Mouse (Mus musculus) forebrain, embryonic 16.5 days (tissue): ENCODE results near the gene Traf2. TPM values are rescaled to one million over a fixed set of nuclear protein-coding genes. Genes with fewer than 3 reads are reported as not detected.
A peak's percentile ranks its signal among the peaks of the same experiment; 100 is the strongest.

ENCODE experiments used
- ATAC-seq: fragments of 200-750 bp; cut with Nextera tagmentation; 2 replicates; pipeline ENCODE4 v1.8.0; 2017; ENCODE audit warnings: mild to moderate bottlenecking, moderate library complexity
- H3K27ac ChIP-seq: fragments of 300-500 bp; sonication (generic); 2 replicates; pipeline ENCODE4 v1.5.1; 2014; ENCODE audit warnings: low read length, control low read depth
- H3K27me3 ChIP-seq: fragments of 300-500 bp; sonication (generic); replicated peaks from 2 replicates; pipeline ENCODE4 v1.6.1; 2014; ENCODE audit warnings: low read length; ENCODE audit not compliant: control insufficient read depth, insufficient read depth
- H3K36me3 ChIP-seq: fragments of 300-500 bp; sonication (generic); 2 replicates; pipeline ENCODE4 v1.6.1; 2014; ENCODE audit not compliant: control insufficient read depth, insufficient read depth
- H3K4me1 ChIP-seq: fragments of 300-500 bp; sonication (generic); replicated peaks from 2 replicates; pipeline ENCODE4 v1.6.1; 2014; ENCODE audit warnings: low read length; ENCODE audit not compliant: control insufficient read depth, insufficient read depth
- H3K4me2 ChIP-seq: fragments of 300-500 bp; sonication (generic); 2 replicates; pipeline ENCODE4 v1.6.1; 2014; ENCODE audit warnings: mild to moderate bottlenecking, low read length, control low read depth
- H3K4me3 ChIP-seq: fragments of 300-500 bp; sonication (generic); replicated peaks from 2 replicates; pipeline ENCODE4 v1.5.1; 2014; ENCODE audit warnings: mild to moderate bottlenecking, low read length, control low read depth
- H3K9ac ChIP-seq: fragments of 300-500 bp; sonication (generic); replicated peaks from 2 replicates; pipeline ENCODE4 v1.6.1; 2014; ENCODE audit warnings: low read depth, low read length, control low read depth
- H3K9me3 ChIP-seq: fragments of 300-500 bp; sonication (generic); 2 replicates; pipeline ENCODE4 v1.6.1; 2016; ENCODE audit warnings: low read length; ENCODE audit not compliant: control insufficient read depth
- WGBS: fragments of 180-500 bp; shearing (Covaris S2); extraction: QIAGEN DNeasy Blood & Tissue Kit; methylation state at CpG from one replicate; pipeline ENCODE4 v1.1.7; 2014; 5-methylcytosine and 5-hydroxymethylcytosine counted together
- polyA plus RNA-seq: library from polyadenylated mRNA; unstranded; fragments of >200 nt; fragmentation: Nextera tagmentation; extraction: Ambion mirVana; gene quantifications from 2 replicates; pipeline ENCODE4 v1.2.1, GENCODE M21; 2015

Traf2 gene
- polyA plus RNA-seq, 1 experiment from 2014 or later: 26.8 TPM

GRCm38 (mm10) chr2:25472550-25472949 is 74.2 kb downstream of the Traf2 start:
- WGBS: 81% methylated on average over 2 of the region's 2 CpGs
- no peaks in the 10 kb centered on the region for H3K9me3 ChIP-seq
- H3K27me3 ChIP-seq: no peaks in the 10 kb centered on the region
- ATAC-seq: no peak
- no peak overlapping the region for H3K4me2 ChIP-seq
- H3K4me3 ChIP-seq: no peak overlapping the region
- no peak overlapping the region for H3K27ac ChIP-seq
- no peak overlapping the region for H3K9ac ChIP-seq
- peaks cover 8% of the 10 kb centered on the region; the same call in 1 of the 2 replicates for H3K4me1 ChIP-seq
- H3K36me3 ChIP-seq: no peaks in the 10 kb centered on the region

GRCm38 (mm10) chr2:25469969-25470368 is 76.8 kb downstream of the Traf2 start, which contains the start of gene Ptgds:
TSS of gene Ptgds (minus strand) at chr2:25470046.
- WGBS: 72% methylated on average over 6 of the region's 6 CpGs
- ATAC-seq: no peak; the same call in 1 of the 2 replicates

GRCm38 (mm10) chr2:25468962-25469915 is 77.5 kb downstream of the Traf2 start:
- peak; percentile 63 for ATAC-seq
- Histone ChIP-seq H3K27me3 (no peaks in the 10 kb centered on the region), H3K36me3 (no peaks in the 10 kb centered on the region), H3K4me2 (no peak overlapping the region), H3K27ac (peak overlapping the region; percentile 9; the same call in 1 of the 2 replicates), H3K9ac (no peak overlapping the region), H3K9me3 (no peaks in the 10 kb centered on the region), H3K4me3 (no peak overlapping the region), H3K4me1 (peaks cover 8% of the 10 kb centered on the region; the same call in 1 of the 2 replicates)
- 71% methylated on average over 10 of the region's 10 CpGs for WGBS

More at GRCm38 (mm10) chr2:25469969-25470368, 76.8 kb downstream of the Traf2 start, which contains the start of gene Ptgds:
- H3K9me3 ChIP-seq: no peaks in the 10 kb centered on the region
- no peaks in the 10 kb centered on the region for H3K36me3 ChIP-seq
- no peak within 1 kb of the TSS for H3K4me2 ChIP-seq
- no peak within 1 kb of the TSS for H3K9ac ChIP-seq
- H3K27me3 ChIP-seq: no peaks in the 10 kb centered on the region
- H3K27ac ChIP-seq: peak within 1 kb of the TSS; percentile 9; the same call in 1 of the 2 replicates
- H3K4me3 ChIP-seq: no peak within 1 kb of the TSS
- H3K4me1 ChIP-seq: peaks cover 8% of the 10 kb centered on the region; the same call in 1 of the 2 replicates

Other genes starting within 250 kb of the Traf2 start
- gene Grin1, start 227.8 kb downstream of the Traf2 start, polyA plus RNA-seq: 19.0 and 29.4 TPM in 2 replicates
- 50.6 and 54.6 TPM in 2 replicates for gene Man1b1, start 214.6 kb downstream of the Traf2 start, polyA plus RNA-seq
- 21.5 and 26.9 TPM in 2 replicates for gene Dpp7, start 190.6 kb downstream of the Traf2 start, polyA plus RNA-seq
- 3.3 and 7.5 TPM in 2 replicates for gene Uap1l1, start 181.3 kb downstream of the Traf2 start, polyA plus RNA-seq
- gene Sapcd2, start 174.6 kb downstream of the Traf2 start, polyA plus RNA-seq: 23.8 and 29.9 TPM in 2 replicates
- 5.2 and 6.2 TPM in 2 replicates for gene Entpd2, start 151.1 kb downstream of the Traf2 start, polyA plus RNA-seq
- gene Npdc1, start 147.6 kb downstream of the Traf2 start, polyA plus RNA-seq: 384 and 515 TPM in 2 replicates
- 0.31 TPM in 1 of 2 replicates, not detected in the other for gene Fut7, start 123.7 kb downstream of the Traf2 start, polyA plus RNA-seq
- 12.2 and 14.9 TPM in 2 replicates for gene Abca2, start 118.2 kb downstream of the Traf2 start, polyA plus RNA-seq
- 2.4 and 4.6 TPM in 2 replicates for gene Clic3, start 90.1 kb downstream of the Traf2 start, polyA plus RNA-seq
- 89.2 and 108 TPM in 2 replicates for gene Paxx, start 85.8 kb downstream of the Traf2 start, polyA plus RNA-seq
- gene Ptgds, start 76.9 kb downstream of the Traf2 start, polyA plus RNA-seq: 212 and 217 TPM in 2 replicates
- gene Lcn12, start 53.0 kb downstream of the Traf2 start, polyA plus RNA-seq: not detected in 2 replicates
- gene Fbxw5, start 46.2 kb downstream of the Traf2 start, polyA plus RNA-seq: 133 and 156 TPM in 2 replicates
- 4.4 and 4.5 TPM in 2 replicates for gene C8g, start 45.2 kb downstream of the Traf2 start, polyA plus RNA-seq
- 327 and 359 TPM in 2 replicates for gene Edf1, start 10.9 kb upstream of the Traf2 start, polyA plus RNA-seq
- gene Mamdc4, start 27.9 kb upstream of the Traf2 start, polyA plus RNA-seq: 1.0 and 2.8 TPM in 2 replicates
- 141 and 145 TPM in 2 replicates for gene Phpt1, start 28.3 kb upstream of the Traf2 start, polyA plus RNA-seq
- 5.8 and 7.7 TPM in 2 replicates for gene Ajm1, start 34.8 kb upstream of the Traf2 start, polyA plus RNA-seq
- gene Rabl6, start 61.6 kb upstream of the Traf2 start, polyA plus RNA-seq: 67.5 and 73.6 TPM in 2 replicates
- gene Ccdc183, start 70.7 kb upstream of the Traf2 start, polyA plus RNA-seq: 0.17 and 0.24 TPM in 2 replicates
- gene Tmem141, start 75.1 kb upstream of the Traf2 start, polyA plus RNA-seq: 20.6 and 28.9 TPM in 2 replicates
- gene Fcna, start 81.1 kb upstream of the Traf2 start, polyA plus RNA-seq: 2.3 and 4.1 TPM in 2 replicates
- not detected in 2 replicates for gene Lcn8, start 106.2 kb upstream of the Traf2 start, polyA plus RNA-seq
- not detected in 2 replicates for gene Lcn5, start 111.0 kb upstream of the Traf2 start, polyA plus RNA-seq
- not detected in 2 replicates for gene Lcn6, start 129.8 kb upstream of the Traf2 start, polyA plus RNA-seq
- gene Lcn10, start 135.8 kb upstream of the Traf2 start, polyA plus RNA-seq: not detected in 2 replicates
- gene Obp2a, start 153.1 kb upstream of the Traf2 start, polyA plus RNA-seq: not detected in 2 replicates
- gene Bmyc, start 159.8 kb upstream of the Traf2 start, polyA plus RNA-seq: 105 and 127 TPM in 2 replicates
- gene Obp2b, start 190.1 kb upstream of the Traf2 start, polyA plus RNA-seq: not detected in 2 replicates
- gene Lcn3, start 218.6 kb upstream of the Traf2 start, polyA plus RNA-seq: not detected in 2 replicates
- not detected in 2 replicates for gene Lcn11, start 230.1 kb upstream of the Traf2 start, polyA plus RNA-seq
- not detected in 2 replicates for gene Gm13539, start 235.3 kb upstream of the Traf2 start, polyA plus RNA-seq